12 mouse cellular contexts compared by ENCODE assay signal in genomic region chr14:48332660-48333059, GRCm38 (mm10).
DNase-seq lines count a peak whose midpoint lies in the region; TF ChIP-seq lines count a peak whose summit lies in the region.
"Had no signal": no experiment of that assay in that cellular context is flagged by ENCODE, and none has a peak within 500 bp of the region (broad histone marks: within the 10 kb centered on the region; RNA-seq: fewer than 3 reads in every experiment).

No protein-coding gene starts in this region.

- H3K79me2 ChIP-seq in liver, adult 2 months (ENCODE audit: control insufficient read depth, insufficient read depth, low read length) = no peaks in the 10 kb centered on the region

- H3K27me3 ChIP-seq in liver, adult 2 months (ENCODE audit: control insufficient read depth, insufficient read depth, low read length) = no peaks in the 10 kb centered on the region

- no peaks in the 10 kb centered on the region for H3K36me3 ChIP-seq in liver, adult 2 months (ENCODE audit: control insufficient read depth, insufficient read depth, low read length)
- H3K36me3 ChIP-seq: midbrain, embryonic 15.5 days had no signal

- H3K4me3 ChIP-seq in liver, adult 2 months (ENCODE audit: insufficient read depth, low read depth, low read length) = no peak overlapping the region
- H3K4me3 ChIP-seq in gastrocnemius, adult 2 months = no peak overlapping the region
- H3K4me3 ChIP-seq: erythroblast, embryonic 14.5 days; left cerebral cortex, adult 2 months; midbrain, embryonic 15.5 days had no signal

- H3K4me1 ChIP-seq in liver, adult 2 months (ENCODE audit: control insufficient read depth, insufficient read depth, low read length) = no peaks in the 10 kb centered on the region

- no peak overlapping the region for H3K27ac ChIP-seq in liver, adult 2 months (replicated peaks; ENCODE audit: insufficient read depth, low read depth, low read length)
- H3K27ac ChIP-seq in gastrocnemius, adult 2 months = no peak overlapping the region
- H3K27ac ChIP-seq: midbrain, embryonic 15.5 days had no signal

- H3K9ac ChIP-seq in liver, adult 2 months (ENCODE audit: low read depth, low read length) = no peak overlapping the region
- H3K9ac ChIP-seq: midbrain, embryonic 15.5 days had no signal

- DNase-seq in liver, adult 2 months (ENCODE audit: extremely low read depth, low read depth, low spot score) = peak; percentile 51
- DNase-seq in liver = no peak
- peak; percentile 39 for DNase-seq in brain, adult 2 months (ENCODE audit: low read depth, low spot score)
- peak; percentile 7 for DNase-seq in kidney, adult 9 months
- DNase-seq in lung, postnatal 10 days = peak; percentile 64
- no peak for DNase-seq in layer of hippocampus, postnatal 25 days (ENCODE audit: extremely low spot score in 1 of 2, low spot score in 1 of 2)
- no peak for DNase-seq in gastrocnemius, adult 2 months
- DNase-seq in gastrocnemius, postnatal 25 days = no peak
- DNase-seq: cerebellum, adult 18-20 months had no signal

- no peak for TF ChIP-seq POLR2A in liver, adult 2 months (IDR thresholded peaks at IDR 0.05; ENCODE audit: extremely low read depth, insufficient read depth, low read length)

- intact Hi-C loops in gastrocnemius, adult 2 months (cut with DNase I) = no loop called here

- TF ChIP-seq CTCF in liver, adult 2 months (IDR thresholded peaks at IDR 0.05; ENCODE audit: low read depth, low read length) = no peak
- TF ChIP-seq CTCF in gastrocnemius, adult 2 months (IDR thresholded peaks at IDR 0.05) = no peak

- 39% methylated on average over 4 of the region's 4 CpGs for WGBS in liver, adult 2 months

Comparison
In these comparisons a context has a peak if more than half of its experiments do, and no peak if none do; other contexts are left out.
1. DNase-seq: peak in liver, adult 2 months (single experiment), brain, adult 2 months (single experiment), kidney, adult 9 months (single experiment) and lung, postnatal 10 days (single experiment); none in liver (single experiment), layer of hippocampus, postnatal 25 days (0 of 2), gastrocnemius, adult 2 months (single experiment) and gastrocnemius, postnatal 25 days (single experiment).